17 mouse cellular contexts compared by ENCODE assay signal in the genomic region with DNA sequence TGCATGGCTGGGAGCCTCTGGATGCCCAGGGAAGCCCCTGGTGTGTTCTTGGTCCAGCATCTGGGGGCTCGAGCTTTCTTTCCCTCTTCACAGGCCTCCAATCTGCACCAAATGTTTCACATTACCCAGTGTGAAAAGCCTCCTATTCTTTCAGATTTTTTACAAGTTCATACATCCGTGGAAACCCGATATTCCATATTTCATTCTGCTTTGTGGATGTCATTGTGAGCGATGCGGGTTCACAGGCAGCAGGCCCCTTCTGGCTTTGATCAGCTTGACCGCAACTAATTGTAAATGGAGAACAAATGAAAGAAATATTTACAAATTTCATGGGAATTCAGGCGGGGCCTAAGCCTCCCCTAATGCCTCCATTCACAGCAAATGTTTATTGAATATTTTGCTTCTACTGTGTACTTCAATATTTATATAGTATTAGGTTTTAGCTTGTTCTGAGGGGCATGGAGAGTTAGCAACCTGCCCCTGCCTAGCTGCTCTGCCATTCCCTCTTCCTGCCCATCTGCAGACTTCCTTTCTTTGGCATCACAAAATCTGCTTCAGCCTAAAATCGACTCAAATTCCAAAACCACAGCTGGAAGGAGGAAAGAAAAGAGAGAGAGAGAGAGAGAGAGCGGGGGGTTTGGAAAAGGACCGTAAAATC.
DNase-seq lines count a peak whose midpoint lies in the region; ATAC-seq and TF ChIP-seq lines count a peak whose summit lies in the region.
"Had no signal": no experiment of that assay in that cellular context is flagged by ENCODE, and none has a peak within 500 bp of the region (broad histone marks: within the 10 kb centered on the region; RNA-seq: fewer than 3 reads in every experiment).

No protein-coding gene starts in this region.

- H3K4me3 ChIP-seq in hindbrain, embryonic 12.5 days, result no peak overlapping the region
- no peak overlapping the region for H3K4me3 ChIP-seq in limb, embryonic 14.5 days (replicated peaks; ENCODE audit: low read length)
- H3K4me3 ChIP-seq: forebrain, embryonic 13.5 days had no signal

- ATAC-seq in hindbrain, embryonic 12.5 days (ENCODE audit: low FRiP score), result peak; percentile 56
- ATAC-seq in limb, embryonic 14.5 days (ENCODE audit: low FRiP score, low read depth), result peak; percentile 79
- ATAC-seq: forebrain, embryonic 13.5 days; intestine, embryonic 16.5 days had no signal

- no peaks in the 10 kb centered on the region for H3K36me3 ChIP-seq in hindbrain, embryonic 12.5 days
- H3K36me3 ChIP-seq in limb, embryonic 14.5 days (ENCODE audit: control insufficient read depth, insufficient read depth, low read length), result no peaks in the 10 kb centered on the region
- H3K36me3 ChIP-seq: G1E had no signal

- H3K27me3 ChIP-seq in hindbrain, embryonic 12.5 days, result no peaks in the 10 kb centered on the region
- no peaks in the 10 kb centered on the region for H3K27me3 ChIP-seq in limb, embryonic 14.5 days (ENCODE audit: control insufficient read depth, insufficient read depth, low read length)
- H3K27me3 ChIP-seq: forebrain, embryonic 13.5 days had no signal

- WGBS in hindbrain, embryonic 12.5 days, result 31% methylated on average over 10 of the region's 10 CpGs
- WGBS in limb, embryonic 14.5 days, result 26% methylated on average over 10 of the region's 10 CpGs

- no peak overlapping the region for H3K27ac ChIP-seq in hindbrain, embryonic 12.5 days
- H3K27ac ChIP-seq in limb, embryonic 14.5 days (replicated peaks; ENCODE audit: low read depth, low read length), result peak overlapping the region; percentile 55; the same call in 1 of the 2 replicates
- H3K27ac ChIP-seq: forebrain, embryonic 13.5 days; liver, embryonic 14.5 days had no signal

- no peak overlapping the region for H3K4me2 ChIP-seq in hindbrain, embryonic 12.5 days (replicated peaks)
- H3K4me2 ChIP-seq in limb, embryonic 14.5 days (replicated peaks; ENCODE audit: low read depth, low read length, severe bottlenecking), result no peak overlapping the region
- H3K4me2 ChIP-seq: forebrain, embryonic 13.5 days had no signal

- DNase-seq in embryo, embryonic 10 days (ENCODE audit: low spot score), result peak; percentile 54
- DNase-seq in embryo, embryonic 9.5 days (ENCODE audit: extremely low spot score), result peak; percentile 16
- no peak for DNase-seq in limb, embryonic 14.5 days (ENCODE audit: low spot score)
- DNase-seq in layer of hippocampus, postnatal 10 days (ENCODE audit: low spot score in 2 of 2), result no peak
- DNase-seq in testis, postnatal 10 days (ENCODE audit: low spot score), result no peak
- DNase-seq in cerebellum, adult 9-11 months, result no peak
- no peak for DNase-seq in lung, adult 18-20 months
- DNase-seq: adrenal gland, adult 2 months; cerebellum, adult 2 months; lung, postnatal 14 days; spleen, adult 18-20 months; thymus, postnatal 14 days had no signal

- H3K4me1 ChIP-seq in hindbrain, embryonic 12.5 days, result peaks cover 10% of the 10 kb centered on the region
- peaks cover 32% of the 10 kb centered on the region for H3K4me1 ChIP-seq in limb, embryonic 14.5 days (ENCODE audit: control insufficient read depth, insufficient read depth, low read length)
- H3K4me1 ChIP-seq: forebrain, embryonic 13.5 days had no signal

- no peaks in the 10 kb centered on the region for H3K9me3 ChIP-seq in hindbrain, embryonic 12.5 days (replicated peaks)
- no peaks in the 10 kb centered on the region for H3K9me3 ChIP-seq in limb, embryonic 14.5 days (ENCODE audit: control insufficient read depth, low read length)
- H3K9me3 ChIP-seq: forebrain, embryonic 13.5 days had no signal

- H3K9ac ChIP-seq in hindbrain, embryonic 12.5 days, result no peak overlapping the region
- no peak overlapping the region for H3K9ac ChIP-seq in limb, embryonic 14.5 days (ENCODE audit: low read depth, low read length, severe bottlenecking)
- H3K9ac ChIP-seq: forebrain, embryonic 13.5 days; liver, embryonic 14.5 days had no signal

- TF ChIP-seq POLR2A in limb, embryonic 14.5 days (IDR thresholded peaks at IDR 0.05; ENCODE audit: borderline replicate concordance, extremely low read depth, insufficient read depth, insufficient read length), result no peak

Comparison
In these comparisons a context has a peak if more than half of its experiments do, and no peak if none do; other contexts are left out.
1. DNase-seq: peak in embryo, embryonic 10 days (single experiment) and embryo, embryonic 9.5 days (single experiment); none in limb, embryonic 14.5 days (single experiment), layer of hippocampus, postnatal 10 days (0 of 2), testis, postnatal 10 days (single experiment), cerebellum, adult 9-11 months (single experiment) and lung, adult 18-20 months (0 of 2).